Mouse (Mus musculus): ENCODE measurements at regions not wholly inside any gene's neighbourhood (a gene's known extent, or its start where the extent isn't known, plus 50 kb on each side); places are given as distances from the start of the nearest gene placed in this dataset.
A peak's percentile ranks its signal among the peaks of the same experiment; 100 is the strongest.

DNA sequence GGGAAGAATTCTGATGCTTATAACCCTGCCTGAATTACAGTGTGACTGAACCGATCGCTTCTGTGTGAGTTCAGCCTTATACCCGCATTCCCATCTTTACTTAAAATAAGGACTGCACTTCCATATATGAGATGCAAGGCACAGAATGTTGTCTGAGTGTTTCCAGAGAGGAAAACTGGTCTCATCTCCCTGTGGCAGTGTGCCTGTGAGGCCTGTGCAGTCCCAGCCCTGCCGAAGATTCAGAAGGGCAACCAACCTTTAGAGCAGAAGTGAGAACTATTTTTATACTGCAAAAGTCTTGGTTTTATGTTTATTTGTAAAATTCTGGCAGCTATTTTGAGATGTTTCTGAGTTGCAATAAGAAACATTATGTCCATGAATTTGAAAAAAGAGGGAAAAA, 432.5 kb downstream of the Rnf144a start:
- H3K27ac ChIP-seq (ENCODE audit: insufficient read depth, low read depth, low read length), result no peak overlapping the region
- H3K4me1 ChIP-seq (ENCODE audit: control insufficient read depth, insufficient read depth, low read length), result no peaks in the 10 kb centered on the region
- TF ChIP-seq CTCF (IDR thresholded peaks at IDR 0.05; ENCODE audit: insufficient read depth, low read depth, low read length), result no peak
- TF ChIP-seq POLR2A (IDR thresholded peaks at IDR 0.05; ENCODE audit: insufficient read depth, low read depth, low read length), result no peak
- WGBS, result 92% methylated on average over 4 of the region's 4 CpGs
- H3K4me3 ChIP-seq (ENCODE audit: insufficient read depth, low read depth, low read length), result no peak overlapping the region

DNA sequence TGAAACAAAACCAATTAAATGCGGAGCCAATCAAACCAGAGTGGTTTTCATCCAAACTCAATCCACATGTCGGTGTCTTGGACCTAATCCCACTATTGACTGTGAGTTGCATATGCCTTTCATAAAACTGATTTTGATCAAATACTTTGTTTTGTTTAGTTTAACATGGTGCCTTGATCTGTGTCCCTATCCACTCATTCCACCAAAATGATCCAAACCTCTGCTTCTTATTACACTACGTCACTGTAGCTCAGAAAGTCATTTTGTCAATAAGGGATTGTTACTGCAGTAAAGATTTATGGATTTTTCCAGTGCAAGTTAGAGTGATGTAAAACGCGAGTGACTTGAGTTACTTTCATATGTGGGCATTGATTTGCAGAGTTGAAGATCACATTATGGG, 436.7 kb downstream of the Rnf144a start:
- Histone ChIP-seq H3K4me3 (ENCODE audit: insufficient read depth, low read depth, low read length) (no peak overlapping the region), H3K4me1 (ENCODE audit: control insufficient read depth, insufficient read depth, low read length) (peaks cover 2% of the 10 kb centered on the region; the same call in 1 of the 2 replicates), H3K27ac (ENCODE audit: insufficient read depth, low read depth, low read length) (no peak overlapping the region)
- 94% methylated on average over 5 of the region's 5 CpGs for WGBS
- no peak for TF ChIP-seq CTCF (IDR thresholded peaks at IDR 0.05; ENCODE audit: insufficient read depth, low read depth, low read length)
- no peak for TF ChIP-seq POLR2A (IDR thresholded peaks at IDR 0.05; ENCODE audit: insufficient read depth, low read depth, low read length)

- H3K27ac ChIP-seq (ENCODE audit: insufficient read depth, low read depth, low read length), result no peak overlapping the region
- WGBS, result 90% methylated on average over 4 of the region's 4 CpGs
- H3K4me3 ChIP-seq (ENCODE audit: insufficient read depth, low read depth, low read length), result no peak overlapping the region
- TF ChIP-seq CTCF (IDR thresholded peaks at IDR 0.05; ENCODE audit: insufficient read depth, low read depth, low read length) (no peak), POLR2A (IDR thresholded peaks at IDR 0.05; ENCODE audit: insufficient read depth, low read depth, low read length) (no peak)
- no peaks in the 10 kb centered on the region for H3K4me1 ChIP-seq (ENCODE audit: control insufficient read depth, insufficient read depth, low read length)
Measured at GRCm38 (mm10) chr12:25958584-25958983, 456.5 kb downstream of the Rnf144a start.

DNA sequence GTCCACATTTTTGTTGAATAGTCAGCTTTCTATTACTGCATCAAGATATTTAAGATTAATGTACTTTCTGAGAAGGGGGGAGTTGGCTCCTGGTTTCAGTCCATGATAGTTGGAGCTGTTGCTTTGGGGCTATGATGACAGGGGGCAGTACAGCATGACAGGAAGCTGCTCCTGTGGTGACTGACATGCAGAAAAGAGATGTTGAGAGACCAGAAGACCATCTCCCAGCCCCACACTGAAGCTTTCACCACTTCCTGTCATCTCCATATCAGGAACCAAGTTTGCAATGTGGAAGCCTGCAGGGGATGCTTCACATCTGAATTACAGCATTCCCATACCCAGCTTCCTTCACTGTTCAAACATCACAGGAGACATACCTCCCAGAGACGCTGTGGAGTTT, 457.5 kb downstream of the Rnf144a start:
- Histone ChIP-seq H3K4me3 (ENCODE audit: insufficient read depth, low read depth, low read length) (no peak overlapping the region), H3K4me1 (ENCODE audit: control insufficient read depth, insufficient read depth, low read length) (no peaks in the 10 kb centered on the region), H3K27ac (ENCODE audit: insufficient read depth, low read depth, low read length) (no peak overlapping the region)
- WGBS, result 100% methylated on average over 1 of the region's 1 CpGs
- no peak for TF ChIP-seq POLR2A (IDR thresholded peaks at IDR 0.05; ENCODE audit: insufficient read depth, low read depth, low read length)
- no peak for TF ChIP-seq CTCF (IDR thresholded peaks at IDR 0.05; ENCODE audit: insufficient read depth, low read depth, low read length)

GRCm38 (mm10) chr12:25947107-25947506, 467.9 kb downstream of the Rnf144a start:
- Histone ChIP-seq H3K4me1 (ENCODE audit: control insufficient read depth, insufficient read depth, low read length) (no peaks in the 10 kb centered on the region), H3K4me3 (ENCODE audit: insufficient read depth, low read depth, low read length) (no peak overlapping the region), H3K27ac (ENCODE audit: insufficient read depth, low read depth, low read length) (no peak overlapping the region)
- no peak for TF ChIP-seq POLR2A (IDR thresholded peaks at IDR 0.05; ENCODE audit: insufficient read depth, low read depth, low read length)
- TF ChIP-seq CTCF (IDR thresholded peaks at IDR 0.05; ENCODE audit: insufficient read depth, low read depth, low read length), result no peak
- 96% methylated on average over 7 of the region's 7 CpGs for WGBS

DNA sequence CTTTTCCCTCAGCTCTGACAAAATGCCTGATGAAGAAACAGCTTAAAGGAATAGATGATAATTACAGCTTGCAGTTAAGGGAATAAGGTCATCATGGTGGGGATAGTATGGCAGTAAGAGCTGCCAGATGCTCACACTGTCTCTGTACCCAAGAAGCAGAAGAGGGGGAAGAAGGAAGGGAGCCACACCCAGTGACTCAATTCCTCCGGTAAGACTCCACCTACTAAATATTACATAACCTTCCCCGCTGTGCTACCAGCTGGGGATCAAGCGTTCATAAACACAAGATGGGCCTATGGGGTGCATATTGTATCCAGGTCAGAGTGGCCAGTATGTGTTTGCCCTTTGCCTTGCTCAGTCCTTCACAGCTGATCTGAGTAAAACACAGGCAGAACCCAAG, 468.9 kb downstream of the Rnf144a start:
- Histone ChIP-seq H3K4me1 (ENCODE audit: control insufficient read depth, insufficient read depth, low read length) (no peaks in the 10 kb centered on the region), H3K4me3 (ENCODE audit: insufficient read depth, low read depth, low read length) (no peak overlapping the region), H3K27ac (ENCODE audit: insufficient read depth, low read depth, low read length) (no peak overlapping the region)
- no peak for TF ChIP-seq CTCF (IDR thresholded peaks at IDR 0.05; ENCODE audit: insufficient read depth, low read depth, low read length)
- TF ChIP-seq POLR2A (IDR thresholded peaks at IDR 0.05; ENCODE audit: insufficient read depth, low read depth, low read length), result no peak
- 82% methylated on average over 3 of the region's 3 CpGs for WGBS

GRCm38 (mm10) chr12:25938856-25939255, 476.2 kb downstream of the Rnf144a start:
- Histone ChIP-seq H3K4me3 (ENCODE audit: insufficient read depth, low read depth, low read length) (no peak overlapping the region), H3K27ac (ENCODE audit: insufficient read depth, low read depth, low read length) (no peak overlapping the region), H3K4me1 (ENCODE audit: control insufficient read depth, insufficient read depth, low read length) (no peaks in the 10 kb centered on the region)
- 86% methylated on average over 6 of the region's 6 CpGs for WGBS
- no peak for TF ChIP-seq POLR2A (IDR thresholded peaks at IDR 0.05; ENCODE audit: insufficient read depth, low read depth, low read length)
- no peak for TF ChIP-seq CTCF (IDR thresholded peaks at IDR 0.05; ENCODE audit: insufficient read depth, low read depth, low read length)

DNA sequence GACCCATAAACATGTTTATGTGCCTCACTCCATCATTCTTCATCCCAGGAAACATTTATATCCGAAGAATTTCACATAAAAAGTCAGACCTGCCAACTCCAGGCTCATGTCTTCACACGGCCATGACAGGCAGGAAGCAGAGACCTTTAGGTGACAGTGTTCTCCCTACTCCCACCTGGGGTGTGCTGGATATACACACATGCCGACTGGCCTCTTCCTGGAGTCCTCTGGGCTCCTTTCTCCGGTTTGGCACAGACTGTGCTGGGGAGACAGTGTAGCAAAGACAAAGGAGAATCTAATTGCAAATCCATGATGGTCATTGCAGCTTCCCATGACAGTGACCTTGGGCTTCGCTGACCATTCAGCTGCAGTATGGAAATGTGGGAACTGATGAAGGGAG, 480.1 kb downstream of the Rnf144a start:
- no peak overlapping the region for H3K4me3 ChIP-seq (ENCODE audit: insufficient read depth, low read depth, low read length)
- TF ChIP-seq POLR2A (IDR thresholded peaks at IDR 0.05; ENCODE audit: insufficient read depth, low read depth, low read length), result no peak
- no peak for TF ChIP-seq CTCF (IDR thresholded peaks at IDR 0.05; ENCODE audit: insufficient read depth, low read depth, low read length)
- no peak overlapping the region for H3K27ac ChIP-seq (ENCODE audit: insufficient read depth, low read depth, low read length)
- WGBS, result 90% methylated on average over 5 of the region's 5 CpGs
- H3K4me1 ChIP-seq (ENCODE audit: control insufficient read depth, insufficient read depth, low read length), result no peaks in the 10 kb centered on the region

DNA sequence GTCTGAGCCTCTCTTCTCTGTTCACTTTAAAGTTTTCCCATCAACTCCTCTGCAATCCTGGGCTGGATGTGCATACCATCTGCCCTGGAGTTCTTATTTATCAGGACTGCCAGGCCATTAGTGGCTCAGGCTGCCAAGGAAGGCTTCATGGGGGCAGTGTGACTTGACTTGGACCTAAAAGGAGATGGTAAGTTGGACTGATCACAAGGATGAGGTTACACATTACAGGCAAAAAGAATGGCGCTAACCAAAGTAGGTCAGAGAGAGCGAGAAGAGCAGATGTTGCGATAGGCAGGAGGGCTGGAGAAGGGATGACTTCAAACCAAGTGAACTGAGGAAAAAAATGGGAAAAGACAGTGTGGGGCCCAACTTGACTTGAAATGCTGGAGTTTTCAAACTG, 480.5 kb downstream of the Rnf144a start:
- Histone ChIP-seq H3K4me1 (ENCODE audit: control insufficient read depth, insufficient read depth, low read length) (no peaks in the 10 kb centered on the region), H3K27ac (ENCODE audit: insufficient read depth, low read depth, low read length) (no peak overlapping the region), H3K4me3 (ENCODE audit: insufficient read depth, low read depth, low read length) (no peak overlapping the region)
- 97% methylated on average over 3 of the region's 3 CpGs for WGBS
- TF ChIP-seq CTCF (IDR thresholded peaks at IDR 0.05; ENCODE audit: insufficient read depth, low read depth, low read length) (no peak), POLR2A (IDR thresholded peaks at IDR 0.05; ENCODE audit: insufficient read depth, low read depth, low read length) (no peak)

- peak overlapping the region; percentile 58 for H3K27ac ChIP-seq (ENCODE audit: insufficient read depth, low read depth, low read length)
- no peak overlapping the region for H3K4me3 ChIP-seq (ENCODE audit: insufficient read depth, low read depth, low read length)
- peaks cover 16% of the 10 kb centered on the region for H3K4me1 ChIP-seq (ENCODE audit: control insufficient read depth, insufficient read depth, low read length)
- no peak for TF ChIP-seq CTCF (IDR thresholded peaks at IDR 0.05; ENCODE audit: insufficient read depth, low read depth, low read length)
- no peak for TF ChIP-seq POLR2A (IDR thresholded peaks at IDR 0.05; ENCODE audit: insufficient read depth, low read depth, low read length)
- 20% methylated on average over 5 of the region's 5 CpGs for WGBS
Measured at GRCm38 (mm10) chr12:25926367-25926766, 488.7 kb downstream of the Rnf144a start.
